Mouse (Mus musculus): ENCODE measurements around the gene Stx2. TPM values are rescaled to one million over a fixed set of nuclear protein-coding genes. Genes with fewer than 3 reads are reported as not detected.

The Stx2 gene
- polyA plus RNA-seq, 1 experiment: 21.1 TPM

DNA sequence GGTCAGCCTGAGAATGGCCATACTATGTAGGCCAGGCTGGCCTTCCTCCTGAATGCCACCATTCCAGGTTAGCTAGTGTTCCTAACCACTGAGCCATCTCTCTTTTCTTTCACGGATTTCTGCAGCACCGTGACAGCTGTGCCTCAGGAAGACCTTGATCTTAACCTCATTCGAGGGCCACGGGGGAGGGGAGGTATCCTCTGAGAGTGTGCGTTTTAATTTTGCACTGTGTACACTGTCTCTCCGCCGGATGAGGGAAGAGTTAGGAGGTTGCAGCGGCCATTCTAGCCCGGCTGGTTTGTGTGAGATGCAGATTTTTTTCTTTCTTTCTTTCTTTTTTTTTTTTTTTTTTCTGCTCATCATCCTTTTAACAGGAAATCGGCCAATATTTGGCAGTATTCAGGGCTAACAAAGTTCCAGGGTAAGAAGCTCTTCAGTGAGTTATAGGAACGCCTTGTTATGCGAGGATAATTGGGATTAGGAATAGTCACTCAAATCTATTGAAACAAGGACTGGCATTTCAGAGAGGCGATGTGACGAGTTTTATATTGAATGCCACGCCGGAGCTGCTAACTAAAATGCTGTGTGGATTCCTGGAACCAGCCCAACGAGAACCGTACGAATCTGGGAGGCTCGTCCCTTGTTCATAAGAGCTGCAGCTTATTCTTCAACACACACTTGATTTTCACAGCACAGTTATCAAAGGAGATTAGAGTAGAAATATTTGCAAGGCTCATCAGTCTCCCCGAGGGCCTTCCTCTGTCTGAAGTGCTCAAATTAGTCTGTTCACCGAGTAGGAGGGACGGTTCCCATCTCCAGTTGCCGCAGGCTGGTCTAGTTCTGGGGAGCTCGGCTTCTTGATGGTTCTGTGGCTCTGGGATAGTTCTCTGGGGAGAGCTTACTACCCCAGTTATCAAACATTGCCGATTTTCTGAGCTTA, 37.5 kb upstream of the Stx2 start:
- Histone ChIP-seq H3K27me3 (ENCODE audit: control insufficient read depth, insufficient read depth, insufficient read length) (peaks cover 18% of the 10 kb centered on the region), H3K4me2 (ENCODE audit: low read depth) (no peak overlapping the region), H3K4me3 (no peak overlapping the region), H3K79me2 (ENCODE audit: control insufficient read depth, insufficient read depth) (no peaks in the 10 kb centered on the region), H3K36me3 (ENCODE audit: control insufficient read depth, insufficient read depth) (no peaks in the 10 kb centered on the region), H3ac (ENCODE audit: control insufficient read depth, insufficient read length) (no peak overlapping the region)
- TF ChIP-seq TCF12 (IDR thresholded peaks at IDR 0.05; ENCODE audit: insufficient read depth, poor library complexity, severe bottlenecking) (no peak), TCF3 (IDR thresholded peaks at IDR 0.05; ENCODE audit: insufficient read length, low read depth) (no peak), POLR2A (IDR thresholded peaks at IDR 0.05; ENCODE audit: insufficient read length, low read depth) (no peak), MYOG (IDR thresholded peaks at IDR 0.05; ENCODE audit: control insufficient read depth in 1 of 3, insufficient read depth in 1 of 3, insufficient read length in 2 of 3, low read depth in 2 of 3) (no peak), E2F4 (IDR thresholded peaks at IDR 0.05; ENCODE audit: insufficient read depth) (no peak), REST (IDR thresholded peaks at IDR 0.05; ENCODE audit: insufficient read depth, insufficient read length) (no peak), MAX (IDR thresholded peaks at IDR 0.05; ENCODE audit: low read depth) (no peak), USF1 (IDR thresholded peaks at IDR 0.05; ENCODE audit: low read depth) (no peak), CEBPB (IDR thresholded peaks at IDR 0.05; ENCODE audit: insufficient read depth, poor library complexity, severe bottlenecking) (no peak), SRF (IDR thresholded peaks at IDR 0.05; ENCODE audit: control insufficient read depth, insufficient read length, low read depth) (no peak), POLR2AphosphoS2 (IDR thresholded peaks at IDR 0.05; ENCODE audit: insufficient read length, low read depth) (no peak), MYOD1 (IDR thresholded peaks at IDR 0.05; ENCODE audit: control insufficient read depth in 1 of 3, insufficient read length in 2 of 3, low read depth in 2 of 3) (no peak)

DNA sequence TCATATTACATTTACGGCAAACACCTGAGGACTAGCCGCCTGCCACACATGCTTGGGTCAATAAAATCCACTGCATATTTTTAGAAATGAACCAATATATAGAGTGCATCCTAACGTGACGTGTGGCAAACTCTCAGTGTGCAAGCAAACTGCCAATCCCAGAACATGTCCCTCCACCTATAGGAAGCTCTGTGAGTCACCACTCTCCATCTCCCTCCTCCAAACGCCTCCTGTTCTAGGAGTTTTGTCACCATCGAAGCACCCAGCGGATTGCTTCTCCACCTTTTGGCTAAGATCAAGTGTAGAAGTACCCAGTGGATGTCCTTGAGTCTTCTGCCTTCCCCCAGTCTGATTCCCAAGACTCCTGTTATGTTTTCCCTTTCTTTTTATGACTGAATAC, 29.4 kb upstream of the Stx2 start:
- TF ChIP-seq MYOG (IDR thresholded peaks at IDR 0.05; ENCODE audit: control insufficient read depth in 1 of 3, insufficient read depth in 1 of 3, insufficient read length in 2 of 3, low read depth in 2 of 3): no peak
- TF ChIP-seq TCF12 (IDR thresholded peaks at IDR 0.05; ENCODE audit: insufficient read depth, poor library complexity, severe bottlenecking): no peak
- TF ChIP-seq USF1 (IDR thresholded peaks at IDR 0.05; ENCODE audit: low read depth): no peak
- TF ChIP-seq E2F4 (IDR thresholded peaks at IDR 0.05; ENCODE audit: insufficient read depth): no peak
- TF ChIP-seq MYOD1 (IDR thresholded peaks at IDR 0.05; ENCODE audit: control insufficient read depth in 1 of 3, insufficient read length in 2 of 3, low read depth in 2 of 3): no peak
- TF ChIP-seq POLR2AphosphoS2 (IDR thresholded peaks at IDR 0.05; ENCODE audit: insufficient read length, low read depth): no peak
- no peak for TF ChIP-seq MAX (IDR thresholded peaks at IDR 0.05; ENCODE audit: low read depth)
- no peak for TF ChIP-seq POLR2A (IDR thresholded peaks at IDR 0.05; ENCODE audit: insufficient read length, low read depth)
- no peak for TF ChIP-seq SRF (IDR thresholded peaks at IDR 0.05; ENCODE audit: control insufficient read depth, insufficient read length, low read depth)
- TF ChIP-seq REST (IDR thresholded peaks at IDR 0.05; ENCODE audit: insufficient read depth, insufficient read length): no peak
- no peak for TF ChIP-seq TCF3 (IDR thresholded peaks at IDR 0.05; ENCODE audit: insufficient read length, low read depth)
- TF ChIP-seq CEBPB (IDR thresholded peaks at IDR 0.05; ENCODE audit: insufficient read depth, poor library complexity, severe bottlenecking): no peak
- Histone ChIP-seq H3K36me3 (ENCODE audit: control insufficient read depth, insufficient read depth) (no peaks in the 10 kb centered on the region), H3K27me3 (ENCODE audit: control insufficient read depth, insufficient read depth, insufficient read length) (no peaks in the 10 kb centered on the region), H3ac (ENCODE audit: control insufficient read depth, insufficient read length) (no peak overlapping the region), H3K79me2 (ENCODE audit: control insufficient read depth, insufficient read depth) (no peaks in the 10 kb centered on the region), H3K4me2 (ENCODE audit: low read depth) (no peak overlapping the region), H3K4me3 (no peak overlapping the region)

DNA sequence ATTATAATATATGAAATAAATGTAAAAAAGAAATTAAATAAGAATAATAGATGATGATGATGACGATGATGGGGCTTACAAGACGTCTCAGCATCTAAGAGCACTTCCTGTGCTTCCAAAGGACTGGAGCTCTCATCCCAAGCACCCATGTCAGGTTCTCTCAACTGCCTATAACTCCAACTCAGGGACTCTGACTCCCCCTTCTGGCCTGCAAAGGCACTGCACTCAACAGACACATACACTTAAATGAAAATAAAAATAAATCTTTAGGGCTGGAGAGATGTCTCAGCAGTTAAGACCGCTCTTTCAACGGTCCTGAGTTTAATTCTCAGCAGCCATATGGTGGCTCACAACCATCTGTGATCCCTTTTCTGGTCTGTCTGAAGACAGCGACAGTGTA, 28.3 kb upstream of the Stx2 start:
- Histone ChIP-seq H3ac (ENCODE audit: control insufficient read depth, insufficient read length) (no peak overlapping the region), H3K79me2 (ENCODE audit: control insufficient read depth, insufficient read depth) (no peaks in the 10 kb centered on the region), H3K4me3 (no peak overlapping the region), H3K27me3 (ENCODE audit: control insufficient read depth, insufficient read depth, insufficient read length) (no peaks in the 10 kb centered on the region), H3K4me2 (ENCODE audit: low read depth) (no peak overlapping the region), H3K36me3 (ENCODE audit: control insufficient read depth, insufficient read depth) (no peaks in the 10 kb centered on the region)
- no peak for TF ChIP-seq MYOD1 (IDR thresholded peaks at IDR 0.05; ENCODE audit: control insufficient read depth in 1 of 3, insufficient read length in 2 of 3, low read depth in 2 of 3)
- no peak for TF ChIP-seq REST (IDR thresholded peaks at IDR 0.05; ENCODE audit: insufficient read depth, insufficient read length)
- TF ChIP-seq TCF12 (IDR thresholded peaks at IDR 0.05; ENCODE audit: insufficient read depth, poor library complexity, severe bottlenecking): no peak
- TF ChIP-seq E2F4 (IDR thresholded peaks at IDR 0.05; ENCODE audit: insufficient read depth): no peak
- TF ChIP-seq MYOG (IDR thresholded peaks at IDR 0.05; ENCODE audit: control insufficient read depth in 1 of 3, insufficient read depth in 1 of 3, insufficient read length in 2 of 3, low read depth in 2 of 3): no peak
- TF ChIP-seq SRF (IDR thresholded peaks at IDR 0.05; ENCODE audit: control insufficient read depth, insufficient read length, low read depth): no peak
- TF ChIP-seq MAX (IDR thresholded peaks at IDR 0.05; ENCODE audit: low read depth): no peak
- TF ChIP-seq CEBPB (IDR thresholded peaks at IDR 0.05; ENCODE audit: insufficient read depth, poor library complexity, severe bottlenecking): no peak
- no peak for TF ChIP-seq TCF3 (IDR thresholded peaks at IDR 0.05; ENCODE audit: insufficient read length, low read depth)
- TF ChIP-seq POLR2A (IDR thresholded peaks at IDR 0.05; ENCODE audit: insufficient read length, low read depth): no peak
- TF ChIP-seq POLR2AphosphoS2 (IDR thresholded peaks at IDR 0.05; ENCODE audit: insufficient read length, low read depth): no peak
- no peak for TF ChIP-seq USF1 (IDR thresholded peaks at IDR 0.05; ENCODE audit: low read depth)

- Histone ChIP-seq H3K79me2 (ENCODE audit: control insufficient read depth, insufficient read depth) (no peaks in the 10 kb centered on the region), H3ac (ENCODE audit: control insufficient read depth, insufficient read length) (no peak overlapping the region), H3K4me2 (ENCODE audit: low read depth) (no peak overlapping the region), H3K4me3 (no peak overlapping the region), H3K27me3 (ENCODE audit: control insufficient read depth, insufficient read depth, insufficient read length) (no peaks in the 10 kb centered on the region), H3K36me3 (ENCODE audit: control insufficient read depth, insufficient read depth) (peaks cover 20% of the 10 kb centered on the region)
- TF ChIP-seq MYOD1 (IDR thresholded peaks at IDR 0.05; ENCODE audit: control insufficient read depth in 1 of 3, insufficient read length in 2 of 3, low read depth in 2 of 3): no peak
- TF ChIP-seq CEBPB (IDR thresholded peaks at IDR 0.05; ENCODE audit: insufficient read depth, poor library complexity, severe bottlenecking): no peak
- no peak for TF ChIP-seq USF1 (IDR thresholded peaks at IDR 0.05; ENCODE audit: low read depth)
- TF ChIP-seq POLR2A (IDR thresholded peaks at IDR 0.05; ENCODE audit: insufficient read length, low read depth): no peak
- no peak for TF ChIP-seq REST (IDR thresholded peaks at IDR 0.05; ENCODE audit: insufficient read depth, insufficient read length)
- no peak for TF ChIP-seq MYOG (IDR thresholded peaks at IDR 0.05; ENCODE audit: control insufficient read depth in 1 of 3, insufficient read depth in 1 of 3, insufficient read length in 2 of 3, low read depth in 2 of 3)
- TF ChIP-seq POLR2AphosphoS2 (IDR thresholded peaks at IDR 0.05; ENCODE audit: insufficient read length, low read depth): no peak
- TF ChIP-seq MAX (IDR thresholded peaks at IDR 0.05; ENCODE audit: low read depth): no peak
- no peak for TF ChIP-seq TCF12 (IDR thresholded peaks at IDR 0.05; ENCODE audit: insufficient read depth, poor library complexity, severe bottlenecking)
- no peak for TF ChIP-seq E2F4 (IDR thresholded peaks at IDR 0.05; ENCODE audit: insufficient read depth)
- no peak for TF ChIP-seq SRF (IDR thresholded peaks at IDR 0.05; ENCODE audit: control insufficient read depth, insufficient read length, low read depth)
Observed at GRCm38 (mm10) chr5:129029131-129029723, 20.9 kb upstream of the Stx2 start.

Data from myocyte (in vitro differentiated cells).